Mouse (Mus musculus) large intestine, adult 2 months (tissue): ENCODE measurements around the gene Stambp. TPM values are rescaled to one million over a fixed set of nuclear protein-coding genes. Genes with fewer than 3 reads are reported as not detected.
"Not testable (repeated sequence)": the region's sequence is repeated elsewhere in the genome, so short reads cannot be mapped to it uniquely, and the experiment has no call there.

ENCODE experiments used
- DNase-seq: peaks from one replicate; pipeline ENCODE4 v3.0.0-alpha.2; 2012; ENCODE audit warnings: low read depth, low spot score
- WGBS: fragments of 180-500 bp; shearing (Covaris S2); methylation state at CpG from one replicate; pipeline ENCODE4 v1.1.7; 2018; 5-methylcytosine and 5-hydroxymethylcytosine counted together
- polyA plus RNA-seq: library from polyadenylated mRNA; depleted of rRNA; stranded (reverse); fragments of >200 nt; gene quantifications from 2 replicates; pipeline ENCODE4 v1.2.3, GENCODE M21; 2012; rRNA removed

The Stambp gene
- 14.4 and 17.0 TPM in 2 replicates for polyA plus RNA-seq

DNA sequence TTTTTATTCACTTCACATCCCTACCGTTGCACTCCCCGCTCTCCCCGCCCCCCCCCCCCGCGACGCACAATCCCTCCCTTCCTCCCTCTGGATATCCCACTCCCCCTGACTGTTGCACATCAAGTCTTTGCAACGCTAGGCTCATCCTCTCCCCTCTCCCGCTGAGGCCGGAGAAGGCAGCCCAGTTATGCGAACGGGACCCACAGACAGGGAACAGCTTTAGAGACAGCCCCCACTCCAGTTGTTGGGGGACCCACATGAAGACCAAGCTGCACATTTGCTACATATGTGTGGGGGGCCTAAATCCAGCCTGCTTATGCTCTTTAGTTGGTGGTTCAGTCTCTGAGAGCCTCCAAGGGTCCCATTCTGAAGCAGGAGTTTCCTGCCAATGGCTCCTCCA lies at the start of gene Stambp:
Stambp (minus strand) TSS at position 59 of the 400 bp plus-strand sequence.
- DNase-seq: no peak

GRCm38 (mm10) chr6:83619955-83620354 lies 47.4 kb upstream of the Stambp start:
- no peak for DNase-seq
- WGBS: 65% methylated on average over 9 of the region's 9 CpGs

More for the DNA sequence above, at the start of gene Stambp:
- 0% methylated on average over 11 of the region's 11 CpGs for WGBS

GRCm38 (mm10) chr6:83617581-83618335 lies 45.2 kb upstream of the Stambp start:
- no peak for DNase-seq
- WGBS: 71% methylated on average over 15 of the region's 15 CpGs

DNA sequence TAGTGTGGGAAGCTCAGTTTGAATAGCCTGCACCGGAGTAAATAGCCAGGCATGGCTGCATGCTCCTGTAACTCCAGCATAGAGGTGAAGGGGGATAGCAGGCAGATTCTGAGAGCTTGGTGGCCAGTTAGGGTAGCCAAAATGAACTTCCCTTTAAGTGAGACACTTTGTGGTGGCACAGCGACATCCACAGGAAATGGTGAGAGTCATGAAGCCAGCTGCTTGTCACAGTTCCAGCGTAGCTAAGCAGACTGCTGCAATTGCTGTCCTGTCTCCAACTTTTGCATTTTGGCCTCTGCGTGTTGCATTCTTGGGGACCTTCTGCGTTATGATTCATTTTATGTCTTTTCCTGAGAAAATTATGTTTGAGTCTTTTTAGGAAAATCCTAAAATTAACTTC lies 44.0 kb upstream of the Stambp start:
- DNase-seq: no peak
- WGBS: 52% methylated on average over 5 of the region's 5 CpGs

DNA sequence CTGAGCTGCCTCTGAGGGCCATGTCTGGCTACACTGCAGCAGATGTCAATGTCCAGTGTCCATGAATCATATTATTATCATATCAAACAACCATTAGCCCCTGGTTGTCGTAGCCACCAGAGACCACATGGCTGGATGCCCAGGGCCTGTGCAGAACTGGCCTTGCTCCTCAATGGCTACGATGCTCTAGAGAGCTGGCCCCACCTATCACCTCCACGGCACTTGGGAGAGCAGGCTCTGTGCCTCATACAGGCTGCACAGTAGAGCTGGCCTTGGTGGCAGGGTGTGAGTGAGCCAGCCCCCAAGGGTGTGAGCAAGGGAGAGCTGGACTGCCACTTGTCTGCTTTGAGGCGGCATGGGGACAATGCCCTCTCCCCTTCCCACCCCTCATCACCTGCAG lies 41.9 kb upstream of the Stambp start:
- DNase-seq: no peak
- WGBS: 74% methylated on average over 4 of the region's 4 CpGs

DNA sequence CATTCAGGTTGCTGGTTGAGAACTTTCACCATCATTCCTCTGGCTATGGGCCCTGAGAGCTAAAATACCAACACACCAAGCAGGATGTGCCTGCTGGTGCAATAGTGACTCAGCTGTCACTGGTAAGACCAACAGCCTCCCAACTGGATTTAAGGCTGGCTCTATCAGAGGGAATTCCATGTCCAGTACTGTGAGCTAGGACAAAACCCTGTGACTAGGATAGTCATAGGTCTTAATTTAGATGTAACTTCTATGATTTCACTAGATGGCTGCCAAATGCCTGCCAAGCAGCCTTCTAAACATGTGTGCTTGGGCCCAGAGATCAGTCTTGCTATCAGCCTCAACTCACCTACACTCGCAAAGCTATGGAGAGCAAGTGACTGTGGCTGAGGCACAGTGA lies 40.4 kb upstream of the Stambp start:
- no peak for DNase-seq
- 95% methylated on average over 1 of the region's 1 CpGs for WGBS

GRCm38 (mm10) chr6:83599636-83600174 lies 27.2 kb upstream of the Stambp start:
- 40% methylated on average over 6 of the region's 6 CpGs for WGBS
- no peak for DNase-seq

DNA sequence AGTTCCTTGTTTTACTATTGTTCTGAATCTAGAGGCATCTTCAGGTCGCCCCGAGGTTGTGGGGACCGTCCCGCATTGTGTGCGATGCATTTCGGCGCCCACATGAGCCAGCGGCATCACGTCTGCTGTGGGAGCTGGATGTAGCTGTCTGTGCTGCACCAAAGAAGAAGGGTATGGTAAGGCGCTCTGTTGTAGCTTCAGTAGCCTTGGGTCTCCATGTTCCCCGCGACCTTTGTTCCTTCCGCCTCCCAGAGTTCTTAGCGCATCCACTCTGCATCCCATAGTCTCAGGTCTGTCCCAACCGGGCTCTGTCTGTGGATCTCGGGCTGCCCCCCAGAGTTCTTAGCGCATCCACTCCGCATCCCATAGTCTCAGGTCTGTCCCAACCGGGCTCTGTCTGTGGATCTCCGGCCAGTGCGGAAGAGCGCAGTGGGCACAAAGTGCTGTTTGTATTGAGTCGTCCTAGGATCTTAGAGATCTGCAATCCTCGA lies 26.6 kb upstream of the Stambp start:
- no peak for DNase-seq
- 49% methylated on average over 24 of the region's 24 CpGs for WGBS

DNA sequence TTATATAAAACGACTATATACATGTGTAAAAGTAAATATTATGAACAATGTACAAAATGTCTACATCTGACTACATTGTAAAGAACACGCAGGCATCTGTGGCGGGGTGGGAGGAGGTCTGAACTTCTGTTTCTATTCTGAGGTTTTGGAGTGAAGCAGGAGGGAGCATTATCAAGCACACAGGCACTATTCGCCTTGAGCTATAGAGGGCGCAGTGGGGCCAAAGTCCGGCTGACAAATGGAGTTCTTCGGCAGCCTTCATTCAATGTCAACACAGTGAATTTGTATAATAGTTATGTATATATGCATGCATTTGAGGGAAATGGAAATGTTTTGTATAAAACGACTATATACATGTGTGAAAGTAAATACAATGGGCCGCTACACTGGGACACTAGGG lies 26.1 kb upstream of the Stambp start:
- WGBS: 12% methylated on average over 9 of the region's 9 CpGs
- DNase-seq: no peak

GRCm38 (mm10) chr6:83597988-83598387 lies 25.5 kb upstream of the Stambp start:
- WGBS: 53% methylated on average over 3 of the region's 3 CpGs
- DNase-seq: no peak

DNA sequence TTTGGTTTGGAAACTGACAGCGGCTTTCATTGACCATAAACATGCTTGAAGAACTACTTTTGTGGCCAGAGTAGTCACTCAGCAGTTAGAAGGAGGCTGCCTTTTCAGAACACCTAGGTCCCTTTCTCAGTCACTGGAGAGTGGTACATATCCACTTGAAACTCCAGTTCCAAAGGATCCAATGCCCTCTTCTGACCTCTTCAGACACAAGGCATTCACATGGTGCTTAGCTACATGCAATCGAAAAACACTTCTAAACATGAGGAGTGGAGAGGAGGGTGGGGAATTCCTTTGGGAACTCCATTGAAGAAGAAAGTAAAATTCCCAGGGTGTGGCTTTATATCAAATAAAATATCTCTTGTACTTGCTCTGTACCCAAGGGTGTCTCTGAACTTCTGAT lies 22.5 kb upstream of the Stambp start:
- no peak for DNase-seq
- WGBS: 78% methylated on average over 2 of the region's 2 CpGs

GRCm38 (mm10) chr6:83593896-83594295 lies 21.4 kb upstream of the Stambp start:
- DNase-seq: no peak
- WGBS: 71% methylated on average over 7 of the region's 7 CpGs

GRCm38 (mm10) chr6:83592051-83592450 lies 19.5 kb upstream of the Stambp start:
- no peak for DNase-seq
- 76% methylated on average over 8 of the region's 8 CpGs for WGBS

DNA sequence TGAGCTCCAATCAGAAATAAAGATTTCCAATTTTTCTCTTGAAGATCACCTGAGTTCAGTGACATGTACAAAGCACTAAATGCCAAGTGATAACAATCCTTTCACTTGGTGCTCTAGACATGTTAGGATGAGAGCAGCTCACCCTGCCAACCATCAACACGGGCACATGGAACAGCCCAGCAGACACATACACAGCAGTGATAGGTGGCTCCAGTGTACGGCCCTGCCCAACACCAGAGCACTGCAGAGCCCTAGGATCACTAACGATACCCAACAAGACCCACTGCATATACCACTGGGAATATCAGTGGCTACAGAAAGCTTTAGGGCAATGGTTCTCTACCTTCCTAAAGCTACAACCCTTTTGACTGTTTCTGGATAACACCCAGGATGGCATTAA lies 17.8 kb upstream of the Stambp start:
- 86% methylated on average over 3 of the region's 3 CpGs for WGBS

DNA sequence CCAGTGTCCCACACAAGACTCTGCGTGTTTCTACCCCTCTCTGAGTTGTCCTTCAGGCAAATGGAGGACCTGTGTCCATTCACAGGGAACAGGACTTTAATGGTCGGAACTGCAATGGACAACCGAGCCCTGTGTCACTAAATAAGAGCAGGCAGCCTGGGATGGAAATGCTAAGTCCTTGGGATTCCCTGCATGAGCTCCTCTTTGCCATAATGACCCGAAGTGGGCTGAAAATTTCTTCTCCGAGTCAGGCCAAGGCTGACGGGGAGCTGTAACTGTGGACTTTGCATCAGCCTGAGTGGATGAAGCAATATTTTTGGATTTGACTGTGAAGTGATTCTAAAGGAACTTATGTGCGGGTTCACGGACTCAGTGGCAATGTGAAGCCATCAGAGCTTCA lies 14.7 kb upstream of the Stambp start:
- not testable (repeated sequence) for DNase-seq
- WGBS: 82% methylated on average over 8 of the region's 8 CpGs

More for the DNA sequence above, 17.8 kb upstream of the Stambp start:
- no peak for DNase-seq

DNA sequence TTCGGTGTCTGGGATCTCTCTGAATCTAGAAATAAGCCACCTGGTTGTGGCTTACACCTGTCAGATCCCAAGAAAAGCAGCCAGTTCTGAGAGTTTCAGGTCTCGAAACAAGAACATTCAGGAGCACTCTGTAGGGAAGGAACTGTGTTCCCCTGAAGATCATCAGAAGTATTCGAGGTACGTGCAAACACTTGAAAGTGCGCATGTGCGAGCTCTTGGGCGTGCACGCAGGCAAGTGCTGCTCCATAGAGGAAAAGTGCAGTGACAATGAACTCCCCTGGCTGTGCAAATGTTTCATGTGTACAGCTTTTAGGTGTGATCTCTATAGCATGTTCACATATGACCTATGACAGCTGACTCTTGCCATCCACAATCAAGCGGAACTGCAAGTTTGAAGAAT lies 12.8 kb upstream of the Stambp start:
- DNase-seq: not testable (repeated sequence)
- WGBS: 85% methylated on average over 9 of the region's 9 CpGs

GRCm38 (mm10) chr6:83583591-83583990 lies 11.1 kb upstream of the Stambp start:
- DNase-seq: no peak
- WGBS: 65% methylated on average over 2 of the region's 2 CpGs

DNA sequence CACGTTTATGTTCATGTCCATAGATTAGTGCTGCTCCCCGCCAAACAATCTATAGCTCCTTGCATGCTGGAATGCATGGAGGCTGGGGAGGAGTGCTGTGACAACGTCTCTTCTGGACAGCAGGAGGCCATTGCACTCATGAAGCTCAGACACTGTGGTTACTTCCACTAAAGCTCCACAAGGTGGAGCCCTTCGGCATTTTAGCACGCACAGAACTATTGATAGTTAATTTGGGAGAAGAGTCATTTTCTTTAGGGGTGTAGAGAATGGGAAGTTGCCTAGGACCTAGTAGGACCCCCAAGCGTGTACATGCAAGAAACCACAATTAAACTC lies 10.4 kb upstream of the Stambp start:
- no peak for DNase-seq
- WGBS: 1% methylated on average over 6 of the region's 6 CpGs

- WGBS: 69% methylated on average over 20 of the region's 20 CpGs
- no peak for DNase-seq
These were observed 9.8 kb upstream of the Stambp start for GRCm38 (mm10) chr6:83582135-83582937.

DNA sequence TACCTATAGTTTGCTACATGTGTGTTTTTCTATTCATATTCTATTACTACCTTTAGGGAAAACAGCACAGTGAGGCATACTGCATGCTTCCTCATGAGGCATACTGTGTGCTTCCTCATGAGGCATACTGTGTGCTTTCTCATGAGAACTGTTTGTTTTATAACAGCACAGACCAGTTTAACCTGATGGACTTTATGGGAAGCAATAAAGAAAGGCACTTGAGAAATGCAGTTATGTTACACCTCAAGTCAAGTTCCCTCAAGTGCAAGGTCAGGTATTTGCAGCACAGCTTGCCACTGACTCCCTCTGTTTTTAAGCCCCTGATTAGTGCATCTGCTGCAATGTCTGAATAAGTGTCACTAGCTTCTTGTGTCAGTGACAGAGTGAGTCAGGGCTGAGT lies 5.0 kb upstream of the Stambp start:
- peak; percentile 32 for DNase-seq

- no peak for DNase-seq
- 75% methylated on average over 4 of the region's 4 CpGs for WGBS
These were observed 3.1 kb upstream of the Stambp start for GRCm38 (mm10) chr6:83575609-83576008.
